Mouse (Mus musculus) brain, adult 2 months (tissue): ENCODE measurements at regions not wholly inside any gene's neighbourhood (a gene's known extent, or its start where the extent isn't known, plus 50 kb on each side); places are given as distances from the start of the nearest gene placed in this dataset.

ENCODE experiments used
- DNase-seq: peaks from one replicate; pipeline ENCODE4 v3.0.0; 2011; ENCODE audit warnings: low read depth, low spot score

DNA sequence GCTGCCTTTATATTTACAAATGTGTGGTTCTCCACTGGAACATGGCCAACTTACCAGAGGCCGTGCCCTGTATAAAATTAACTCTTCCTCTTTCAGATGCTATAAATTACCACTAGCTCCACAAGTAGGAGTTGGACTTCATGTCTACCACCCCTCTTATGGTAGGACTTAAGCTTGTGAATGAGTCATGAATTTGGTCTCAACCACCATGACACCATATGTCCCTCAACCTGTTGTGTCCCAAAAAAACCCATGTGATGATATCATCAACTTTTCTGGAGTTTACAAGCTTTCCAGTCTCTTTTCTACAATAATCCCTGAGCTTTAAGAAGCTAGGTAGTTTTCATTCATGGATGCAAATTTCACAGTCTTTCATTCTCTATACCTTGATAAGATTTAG is 1951.4 kb downstream of the Pcdh7 start:
- peak; percentile 58 for DNase-seq

DNA sequence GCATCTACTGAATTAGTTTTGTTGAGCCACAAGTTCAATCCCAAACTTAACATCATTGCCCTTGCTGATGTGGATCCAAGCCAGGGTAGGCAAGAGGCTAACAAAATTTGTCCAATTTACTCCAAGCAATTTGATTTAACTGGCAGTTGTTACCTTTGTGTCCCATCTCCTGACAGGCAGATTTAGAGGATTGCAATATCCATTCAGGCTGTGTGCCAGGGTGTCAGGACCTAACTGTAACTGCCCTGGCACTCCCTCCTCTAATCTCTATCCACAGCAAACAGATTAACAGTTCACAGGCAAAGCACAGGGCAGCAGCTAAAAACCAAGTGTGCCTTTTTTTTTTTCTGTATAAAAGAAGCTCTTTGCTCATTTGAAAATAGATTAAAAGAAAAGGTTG is 1982.2 kb downstream of the Pcdh7 start:
- no peak for DNase-seq

- DNase-seq, result peak; percentile 77
Observed at GRCm38 (mm10) chr5:59715457-59715856, 1997.7 kb downstream of the Pcdh7 start.

GRCm38 (mm10) chr5:59756229-59756628 is 2038.5 kb downstream of the Pcdh7 start:
- DNase-seq, result peak; percentile 23

GRCm38 (mm10) chr5:59756660-59757415 is 2039.1 kb downstream of the Pcdh7 start:
- DNase-seq, result peak; percentile 37
